Mouse (Mus musculus): ENCODE data around the gene Cox11.

GRCm38 (mm10) chr11:90667325-90667724, 29.4 kb downstream of the Cox11 start:
- TF ChIP-seq GATA1 (IDR thresholded peaks at IDR 0.05; ENCODE audit: borderline replicate concordance, low read length), result no peak
- TF ChIP-seq FLI1 (IDR thresholded peaks at IDR 0.05; ENCODE audit: low read length), result no peak
